Mouse (Mus musculus) hindbrain, postnatal 0 days (tissue): ENCODE results near the gene Asic4. TPM values are rescaled to one million over a fixed set of nuclear protein-coding genes. Genes with fewer than 3 reads are reported as not detected.

Experiments
- ATAC-seq: fragments of 200-750 bp; cut with Nextera tagmentation; 2 replicates; pipeline ENCODE4 v1.8.0; 2017; ENCODE audit warnings: mild to moderate bottlenecking, moderate TSS enrichment, moderate library complexity
- DNase-seq: peaks from one replicate; pipeline ENCODE4 v3.0.0-alpha.2; 2015; ENCODE audit warnings: low spot score
- H3K27ac ChIP-seq: fragments of 300-500 bp; sonication (generic); 2 replicates; pipeline ENCODE4 v1.5.1; 2014; ENCODE audit warnings: mild to moderate bottlenecking
- H3K27me3 ChIP-seq: fragments of 300-500 bp; sonication (generic); 2 replicates; pipeline ENCODE4 v1.6.1; 2014; ENCODE audit warnings: low read length, mixed read lengths; ENCODE audit not compliant: insufficient read depth
- H3K36me3 ChIP-seq: fragments of 300-500 bp; sonication (generic); 2 replicates; pipeline ENCODE4 v1.6.1; 2014; ENCODE audit warnings: low read length, mixed read lengths; ENCODE audit not compliant: insufficient read depth
- H3K4me1 ChIP-seq: fragments of 300-500 bp; sonication (generic); 2 replicates; pipeline ENCODE4 v1.6.1; 2014; ENCODE audit warnings: antibody characterized with exemption, low read length, mixed read lengths; ENCODE audit not compliant: insufficient read depth
- H3K4me2 ChIP-seq: fragments of 300-500 bp; sonication (generic); 2 replicates; pipeline ENCODE4 v1.6.1; 2014; ENCODE audit warnings: low read depth, mild to moderate bottlenecking, low read length, moderate library complexity, mixed read lengths
- H3K4me3 ChIP-seq: fragments of 300-500 bp; sonication (generic); 2 replicates; pipeline ENCODE4 v1.5.1; 2014; ENCODE audit warnings: low read length
- H3K9ac ChIP-seq: fragments of 300-500 bp; sonication (generic); replicated peaks from 2 replicates; pipeline ENCODE4 v1.6.1; 2014; ENCODE audit warnings: mild to moderate bottlenecking, low read length, moderate library complexity, mixed read lengths
- H3K9me3 ChIP-seq: fragments of 300-500 bp; sonication (generic); 2 replicates; pipeline ENCODE4 v1.6.1; 2016; ENCODE audit warnings: low read length, mixed read lengths
- CTCF ChIP-seq: IDR thresholded peaks from 2 replicates; pipeline ENCODE4 v1.5.1; 2016; ENCODE audit warnings: antibody characterized with exemption, control low read depth, low read depth
- WGBS: fragments of 180-500 bp; shearing (Covaris S2); extraction: QIAGEN DNeasy Blood & Tissue Kit; methylation state at CpG from one replicate; pipeline ENCODE4 v1.1.7; 2014; 5-methylcytosine and 5-hydroxymethylcytosine counted together
- polyA plus RNA-seq: library from polyadenylated mRNA; unstranded; fragments of >200 nt; fragmentation: Nextera tagmentation; extraction: Ambion mirVana; gene quantifications from 2 replicates; pipeline ENCODE4 v1.2.1, GENCODE M21; 2015
- total RNA-seq: library from RNA; depleted of rRNA; stranded (reverse); fragments of >200 nt; gene quantifications from 2 replicates; pipeline ENCODE4 v1.2.3, GENCODE M21; 2014

Asic4 gene
- total and polyA plus RNA-seq, 2 experiments from 2014 or later = 21.0 to 74.1 TPM

DNA sequence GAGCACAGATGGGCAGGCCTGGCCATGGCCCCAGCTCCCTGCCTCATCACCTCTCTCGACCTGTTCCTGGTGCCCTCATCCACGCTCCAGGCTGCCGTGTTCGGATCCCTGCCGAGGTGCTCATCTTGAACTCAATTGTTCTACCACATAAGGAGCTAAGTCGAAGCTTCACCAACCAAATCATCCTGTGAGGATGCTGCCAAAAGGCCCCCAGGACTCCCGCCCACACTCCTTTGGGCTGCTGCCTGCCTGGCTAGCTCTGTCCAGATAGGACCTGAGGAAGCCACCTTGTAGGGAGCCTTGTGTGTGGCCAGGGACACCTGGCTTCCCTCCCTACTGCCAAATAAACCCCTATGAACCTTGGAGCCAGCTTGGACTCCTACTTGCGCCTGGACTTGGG is 7.4 kb upstream of the Asic4 start:
- no peak for TF ChIP-seq CTCF
- H3K9ac ChIP-seq = no peak overlapping the region
- H3K4me3 ChIP-seq = no peak overlapping the region
- peak; percentile 40 for DNase-seq
- H3K27ac ChIP-seq = peak overlapping the region; percentile 12; the same call in 1 of the 2 replicates
- ATAC-seq = no peak
- peaks cover 38% of the 10 kb centered on the region for H3K4me1 ChIP-seq
- H3K9me3 ChIP-seq = no peaks in the 10 kb centered on the region
- peaks cover 8% of the 10 kb centered on the region; the same call in 1 of the 2 replicates for H3K27me3 ChIP-seq
- 17% methylated on average over 8 of the region's 8 CpGs for WGBS
- no peak overlapping the region for H3K4me2 ChIP-seq
- H3K36me3 ChIP-seq = no peaks in the 10 kb centered on the region

DNA sequence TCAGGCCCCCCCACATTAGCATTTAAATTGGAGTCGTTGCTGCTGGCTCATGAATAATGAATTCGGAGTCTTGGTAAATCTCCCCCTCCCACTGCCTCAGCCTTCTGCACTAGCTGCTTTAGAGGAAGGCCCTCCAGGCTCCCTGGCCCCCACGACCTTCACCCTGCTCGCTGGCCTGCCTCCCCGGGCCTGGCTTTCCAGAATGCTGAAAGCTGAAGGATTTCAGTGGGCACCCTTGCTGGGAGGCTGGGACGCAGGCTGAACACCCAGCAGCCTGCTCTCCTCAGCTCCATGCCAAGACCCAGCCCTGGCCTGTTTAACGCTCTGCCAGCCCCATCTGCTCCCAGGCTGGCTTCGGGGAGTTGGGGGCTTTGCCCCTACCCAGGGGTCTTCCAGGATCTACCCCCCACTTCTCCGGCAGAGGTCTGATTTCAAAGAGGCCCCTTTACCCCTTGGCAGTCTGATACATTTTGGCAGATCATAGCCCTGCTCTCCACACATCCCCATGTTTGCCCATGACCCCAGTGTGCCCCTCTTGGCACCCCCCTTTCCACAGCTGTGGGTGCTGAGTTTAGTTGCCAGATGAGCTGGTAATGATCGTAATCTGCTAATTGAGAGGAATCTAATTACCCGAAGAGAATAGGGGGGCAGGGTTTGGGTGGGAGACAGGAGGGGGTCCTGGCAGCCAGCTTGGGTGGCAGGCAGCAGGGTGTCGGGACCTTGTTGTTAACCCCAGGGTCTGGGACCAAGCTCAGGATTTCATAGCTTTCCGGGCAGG is 6.8 kb upstream of the Asic4 start:
- Histone ChIP-seq H3K27me3 (peaks cover 8% of the 10 kb centered on the region; the same call in 1 of the 2 replicates), H3K27ac (peak overlapping the region; percentile 12; the same call in 1 of the 2 replicates), H3K4me2 (no peak overlapping the region), H3K4me3 (no peak overlapping the region), H3K4me1 (peaks cover 43% of the 10 kb centered on the region), H3K9ac (no peak overlapping the region), H3K36me3 (no peaks in the 10 kb centered on the region), H3K9me3 (no peaks in the 10 kb centered on the region)
- TF ChIP-seq CTCF = no peak
- 14% methylated on average over 13 of the region's 13 CpGs for WGBS
- peak; percentile 62 for DNase-seq
- ATAC-seq = no peak

DNA sequence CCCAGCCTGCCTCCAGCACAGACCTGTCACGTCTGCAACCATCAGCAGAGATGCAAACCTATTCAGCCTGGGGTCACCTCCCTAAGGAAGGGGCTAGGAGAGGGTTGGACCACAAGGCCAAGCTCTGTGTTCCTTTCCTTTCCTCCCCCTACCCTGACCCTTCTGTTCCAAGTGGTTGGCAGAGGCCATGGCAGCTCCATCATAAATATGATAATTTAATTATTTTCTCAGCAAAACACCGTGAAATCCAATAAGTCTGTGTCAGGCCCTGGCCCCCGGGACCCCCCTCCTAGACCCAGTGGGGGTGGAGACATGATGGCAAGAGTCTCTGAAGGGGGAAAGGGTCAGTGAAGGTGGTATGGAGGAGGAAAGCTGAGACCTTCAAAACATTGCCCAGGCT is 6.0 kb upstream of the Asic4 start:
- peaks cover 48% of the 10 kb centered on the region for H3K4me1 ChIP-seq
- DNase-seq (no peak), ATAC-seq (no peak)
- H3K9ac ChIP-seq = no peak overlapping the region
- no peak overlapping the region for H3K4me3 ChIP-seq
- 22% methylated on average over 3 of the region's 3 CpGs for WGBS
- H3K4me2 ChIP-seq = no peak overlapping the region
- H3K27ac ChIP-seq = no peak overlapping the region
- H3K27me3 ChIP-seq = peaks cover 13% of the 10 kb centered on the region; the same call in 1 of the 2 replicates
- TF ChIP-seq CTCF = no peak
- no peaks in the 10 kb centered on the region for H3K9me3 ChIP-seq
- no peaks in the 10 kb centered on the region for H3K36me3 ChIP-seq

DNA sequence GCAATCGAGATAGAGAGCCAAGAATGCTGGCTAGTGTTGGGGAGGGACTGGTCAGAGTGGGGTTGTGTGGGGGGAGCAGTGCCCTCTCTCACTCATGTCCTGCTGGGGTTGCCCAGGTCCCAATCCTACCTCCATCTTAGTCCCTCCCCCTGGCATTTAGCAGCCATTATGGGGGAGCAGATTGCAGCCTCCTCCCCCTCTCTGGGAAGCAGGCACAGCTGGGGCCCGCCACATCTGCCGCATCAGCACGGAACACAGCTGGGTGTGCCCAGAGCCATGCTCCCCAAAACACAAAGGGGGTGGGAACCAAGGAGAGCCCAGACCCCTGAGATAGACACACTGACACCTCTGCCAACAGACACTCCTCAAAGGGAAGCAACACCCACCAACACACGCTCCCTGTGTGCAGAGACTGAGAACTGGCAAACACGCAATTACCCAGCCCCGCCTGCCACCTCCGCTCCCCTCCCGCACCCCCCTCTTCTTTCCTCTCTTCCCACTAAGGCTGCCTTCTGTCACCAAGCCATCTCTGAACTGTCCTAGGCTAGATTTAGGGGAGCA is 5.0 kb upstream of the Asic4 start:
- Histone ChIP-seq H3K36me3 (no peaks in the 10 kb centered on the region), H3K27ac (no peak overlapping the region), H3K4me1 (peaks cover 52% of the 10 kb centered on the region), H3K4me2 (0 out of 2 replicates have a peak overlapping the region, but pooled peaks have one; percentile 0), H3K27me3 (peaks cover 22% of the 10 kb centered on the region), H3K9me3 (no peaks in the 10 kb centered on the region), H3K4me3 (no peak overlapping the region), H3K9ac (no peak overlapping the region)
- TF ChIP-seq CTCF = no peak
- DNase-seq = no peak
- peak; percentile 2; the same call in 1 of the 2 replicates for ATAC-seq
- WGBS = 14% methylated on average over 8 of the region's 9 CpGs

DNA sequence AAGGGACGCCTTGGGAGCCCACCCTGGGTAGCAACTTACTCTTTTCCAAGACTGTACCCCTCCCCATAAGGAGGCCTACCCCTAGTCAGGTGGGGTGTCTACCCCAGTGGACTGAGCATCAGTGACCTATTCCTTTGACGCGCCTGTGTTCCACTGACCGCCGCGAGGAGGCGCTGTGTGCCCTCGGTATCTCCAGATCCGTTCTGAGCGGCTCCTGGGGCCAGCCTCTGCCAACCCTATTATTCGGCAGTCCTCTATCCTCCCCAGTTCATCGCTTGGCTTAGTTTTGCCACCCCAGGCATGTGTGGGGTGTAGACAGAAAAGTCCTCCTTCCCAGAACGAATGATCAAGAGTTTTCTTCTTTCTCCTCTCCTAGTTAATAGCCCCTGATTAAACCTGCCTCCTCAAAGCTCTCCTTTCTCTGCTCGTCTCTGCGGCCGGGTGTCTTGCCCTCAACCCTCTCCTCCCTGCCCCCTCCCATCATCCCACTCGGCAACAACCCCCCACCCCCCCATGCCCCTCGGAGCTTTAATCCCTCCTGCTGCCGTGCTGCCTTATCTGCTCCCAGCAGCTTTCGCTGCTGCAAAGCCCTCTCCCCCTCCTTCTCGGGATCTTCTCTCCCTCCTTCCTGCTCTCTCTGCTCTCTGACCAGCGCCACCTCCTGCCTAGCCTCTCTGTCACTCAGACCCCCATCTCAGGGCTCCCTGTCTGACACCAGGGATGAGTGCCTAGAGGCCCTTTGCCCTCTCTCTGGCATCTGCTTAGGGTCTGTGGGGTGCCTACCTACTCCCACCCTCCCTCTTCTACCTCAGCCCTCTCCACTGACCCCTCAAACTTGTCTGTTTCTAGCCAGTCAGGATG is 4.3 kb upstream of the Asic4 start:
- no peak overlapping the region for H3K4me3 ChIP-seq
- peak overlapping the region; percentile 34 for H3K4me2 ChIP-seq
- no peak overlapping the region for H3K9ac ChIP-seq
- 1% methylated on average over 22 of the region's 22 CpGs for WGBS
- H3K9me3 ChIP-seq = no peaks in the 10 kb centered on the region
- H3K4me1 ChIP-seq = peaks cover 55% of the 10 kb centered on the region
- peak; percentile 93 for TF ChIP-seq CTCF
- H3K27me3 ChIP-seq = peaks cover 22% of the 10 kb centered on the region
- peak; percentile 83 for DNase-seq
- no peaks in the 10 kb centered on the region for H3K36me3 ChIP-seq
- ATAC-seq = peak; percentile 46; the same call in 1 of the 2 replicates
- H3K27ac ChIP-seq = no peak overlapping the region

DNA sequence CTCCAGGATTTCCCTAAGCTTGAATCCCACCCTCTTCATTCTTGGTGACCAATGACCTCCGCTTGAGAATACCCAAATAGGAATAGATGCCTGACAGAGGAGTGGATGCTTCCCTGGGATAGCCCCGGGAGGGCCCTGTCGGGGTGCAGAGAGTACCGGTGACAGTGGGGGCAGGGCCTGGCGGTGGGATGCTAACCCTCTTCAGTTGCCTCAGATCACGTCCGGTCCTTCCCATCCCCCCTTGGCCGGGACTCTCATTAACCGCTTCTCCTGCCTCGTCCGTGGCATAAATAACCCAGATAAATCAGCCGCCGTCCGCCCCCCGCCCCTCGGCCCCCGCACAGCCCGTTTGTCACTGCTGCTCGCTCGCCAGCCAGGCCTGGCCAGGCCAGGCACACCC is 3.6 kb upstream of the Asic4 start:
- no peak overlapping the region for H3K9ac ChIP-seq
- H3K27me3 ChIP-seq = peaks cover 22% of the 10 kb centered on the region
- DNase-seq (no peak), ATAC-seq (no peak)
- peaks cover 55% of the 10 kb centered on the region for H3K4me1 ChIP-seq
- H3K36me3 ChIP-seq = no peaks in the 10 kb centered on the region
- no peak overlapping the region for H3K4me3 ChIP-seq
- H3K27ac ChIP-seq = no peak overlapping the region
- TF ChIP-seq CTCF = no peak
- H3K9me3 ChIP-seq = no peaks in the 10 kb centered on the region
- H3K4me2 ChIP-seq = peak overlapping the region; percentile 33; the same call in 1 of the 2 replicates
- 12% methylated on average over 20 of the region's 20 CpGs for WGBS
